Mouse (Mus musculus) thymus, adult 2 months (tissue): ENCODE measurements around the gene Mgll.

Experiments
- CTCF ChIP-seq: fragments of 200-500 bp; IDR thresholded peaks from 2 replicates; pipeline ENCODE4 v1.5.1; 2012; ENCODE audit warnings: mild to moderate bottlenecking, control low read depth, low read length, moderate library complexity, borderline replicate concordance; ENCODE audit not compliant: control insufficient read depth, poor library complexity, insufficient read depth; ENCODE audit errors: extremely low read depth
- POLR2A ChIP-seq: fragments of 200-500 bp; IDR thresholded peaks from 2 replicates; pipeline ENCODE4 v1.6.1; 2012; ENCODE audit warnings: mild to moderate bottlenecking, low read length, control low read depth, moderate library complexity; ENCODE audit not compliant: control insufficient read depth, poor library complexity, insufficient read depth; ENCODE audit errors: extremely low read depth

DNA sequence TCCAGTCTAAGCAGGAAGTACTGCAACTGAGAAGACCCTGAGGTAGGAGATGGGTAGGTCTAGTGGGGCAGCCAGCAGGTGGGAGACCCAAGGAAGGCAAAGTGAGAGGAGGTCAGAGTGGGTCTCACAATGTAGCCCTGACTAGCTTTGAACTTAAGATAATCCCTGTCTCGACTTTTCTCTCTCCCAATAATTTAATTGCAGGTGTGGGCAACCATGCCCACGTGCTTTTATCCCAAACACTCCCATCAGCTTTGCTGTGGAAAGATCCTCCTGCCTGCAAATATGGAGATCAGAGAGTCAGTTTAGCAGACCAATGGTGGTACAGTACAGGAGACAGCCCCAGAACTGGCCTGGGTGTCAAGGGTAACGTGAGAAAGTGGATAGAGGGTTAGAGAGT, 116.0 kb downstream of the Mgll start:
- no peak for TF ChIP-seq CTCF
- TF ChIP-seq POLR2A: no peak
